Mouse (Mus musculus) testis, adult 2 months (tissue): Measurements from ENCODE around the gene Fastk.

ENCODE experiments used
- CTCF ChIP-seq: fragments of 200-500 bp; IDR thresholded peaks from 2 replicates; pipeline ENCODE4 v1.5.1; 2012; ENCODE audit warnings: low read depth, mild to moderate bottlenecking, inconsistent platforms, low read length, moderate library complexity; ENCODE audit not compliant: control insufficient read depth, insufficient read depth, insufficient replicate concordance
- POLR2A ChIP-seq: fragments of 200-500 bp; IDR thresholded peaks from 2 replicates; pipeline ENCODE4 v1.6.1; 2012; ENCODE audit warnings: low read depth, mild to moderate bottlenecking, inconsistent platforms, low read length, moderate library complexity; ENCODE audit not compliant: control insufficient read depth

- TF ChIP-seq POLR2A (peak; percentile 30; the same call in 1 of the 2 replicates), CTCF (no peak)
These were observed 30.6 kb upstream of the Fastk start for GRCm38 (mm10) chr5:24475476-24476241.
